ENCODE assay signal across 26 mouse cellular contexts in the genomic region with DNA sequence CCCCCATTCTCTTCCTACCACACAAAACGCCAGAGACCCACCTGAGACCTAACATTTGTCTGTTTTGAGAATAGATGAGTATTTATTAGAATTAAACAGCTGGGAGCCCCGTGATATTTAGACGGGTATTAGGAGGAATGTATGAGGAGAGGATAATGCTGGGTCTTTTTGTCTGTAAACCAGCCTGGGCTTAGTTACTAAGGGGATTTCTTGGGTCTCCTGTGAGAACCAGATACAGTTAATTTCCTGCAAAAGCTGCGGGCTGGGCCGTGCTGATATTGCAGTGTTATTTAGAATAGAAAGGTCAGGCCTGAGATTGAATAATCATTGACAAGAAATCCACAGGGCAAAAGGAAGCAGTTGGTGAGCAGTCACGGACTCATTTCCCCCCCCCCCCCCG.
A peak's percentile ranks its signal among the peaks of the same experiment; 100 is the strongest.
DNase-seq lines count a peak whose midpoint lies in the region; ATAC-seq and TF ChIP-seq lines count a peak whose summit lies in the region.
"Had no signal": no experiment of that assay in that cellular context is flagged by ENCODE, and none has a peak within 500 bp of the region (broad histone marks: within the 10 kb centered on the region; RNA-seq: fewer than 3 reads in every experiment).

No protein-coding gene starts in this region.

- H3K9ac ChIP-seq in hindbrain, embryonic 13.5 days, result no peak overlapping the region
- H3K9ac ChIP-seq in hindbrain, embryonic 11.5 days (ENCODE audit: low read depth, low read length), result no peak overlapping the region
- H3K9ac ChIP-seq in midbrain, embryonic 14.5 days (replicated peaks; ENCODE audit: low read length), result no peak overlapping the region
- H3K9ac ChIP-seq in midbrain, postnatal 0 days (replicated peaks; ENCODE audit: low read length, poor library complexity, severe bottlenecking), result 0 out of 2 replicates have a peak overlapping the region, but pooled peaks have one; percentile 19
- H3K9ac ChIP-seq: embryonic facial prominence, embryonic 12.5 days; embryonic facial prominence, embryonic 15.5 days; forebrain, embryonic 12.5 days; forebrain, embryonic 15.5 days; heart, embryonic 13.5 days; hindbrain, embryonic 15.5 days had no signal

- H3K4me3 ChIP-seq in hindbrain, embryonic 13.5 days, result no peak overlapping the region
- no peak overlapping the region for H3K4me3 ChIP-seq in hindbrain, embryonic 11.5 days (ENCODE audit: low read depth, low read length)
- no peak overlapping the region for H3K4me3 ChIP-seq in midbrain, embryonic 14.5 days (replicated peaks; ENCODE audit: low read depth, low read length)
- no peak overlapping the region for H3K4me3 ChIP-seq in midbrain, postnatal 0 days (ENCODE audit: low read depth, low read length)
- H3K4me3 ChIP-seq: embryonic facial prominence, embryonic 12.5 days; embryonic facial prominence, embryonic 15.5 days; forebrain, embryonic 12.5 days; forebrain, embryonic 15.5 days; heart, adult 2 months; heart, embryonic 10.5 days; heart, embryonic 13.5 days; hindbrain, embryonic 15.5 days had no signal

- H3K36me3 ChIP-seq in hindbrain, embryonic 13.5 days, result no peaks in the 10 kb centered on the region
- no peaks in the 10 kb centered on the region for H3K36me3 ChIP-seq in hindbrain, embryonic 11.5 days (ENCODE audit: control insufficient read depth, insufficient read depth, low read length)
- no peaks in the 10 kb centered on the region for H3K36me3 ChIP-seq in midbrain, embryonic 14.5 days (ENCODE audit: control insufficient read depth, insufficient read depth, low read length)
- no peaks in the 10 kb centered on the region for H3K36me3 ChIP-seq in midbrain, postnatal 0 days (ENCODE audit: insufficient read depth, low read length)
- H3K36me3 ChIP-seq: embryonic facial prominence, embryonic 12.5 days; embryonic facial prominence, embryonic 15.5 days; forebrain, embryonic 12.5 days; forebrain, embryonic 15.5 days; heart, embryonic 10.5 days; heart, embryonic 13.5 days; hindbrain, embryonic 15.5 days had no signal

- no peak for ATAC-seq in hindbrain, embryonic 13.5 days (ENCODE audit: low FRiP score)
- ATAC-seq in hindbrain, embryonic 11.5 days (ENCODE audit: low FRiP score), result no peak
- ATAC-seq in midbrain, embryonic 14.5 days (ENCODE audit: low FRiP score, low TSS enrichment), result no peak
- peak; percentile 34; the same call in 1 of the 2 replicates for ATAC-seq in midbrain, postnatal 0 days (ENCODE audit: low FRiP score)
- ATAC-seq: forebrain, embryonic 15.5 days; Patski had no signal

- peaks cover 14% of the 10 kb centered on the region for H3K4me1 ChIP-seq in hindbrain, embryonic 13.5 days (replicated peaks)
- 0 out of 2 replicates have a peak, but pooled peaks cover 2% of the 10 kb centered on the region for H3K4me1 ChIP-seq in hindbrain, embryonic 11.5 days (replicated peaks; ENCODE audit: control insufficient read depth, insufficient read depth, low read length)
- H3K4me1 ChIP-seq in midbrain, embryonic 14.5 days (ENCODE audit: control insufficient read depth, insufficient read depth, low read length), result 0 out of 2 replicates have a peak, but pooled peaks cover 2% of the 10 kb centered on the region
- 0 out of 2 replicates have a peak, but pooled peaks cover 2% of the 10 kb centered on the region for H3K4me1 ChIP-seq in midbrain, postnatal 0 days (ENCODE audit: insufficient read depth, low read length)
- H3K4me1 ChIP-seq: embryonic facial prominence, embryonic 12.5 days; embryonic facial prominence, embryonic 15.5 days; forebrain, embryonic 15.5 days; heart, embryonic 10.5 days; hindbrain, embryonic 15.5 days had no signal

- 53% methylated on average over 7 of the region's 7 CpGs for WGBS in hindbrain, embryonic 13.5 days
- WGBS in hindbrain, embryonic 11.5 days, result 80% methylated on average over 7 of the region's 7 CpGs
- 38% methylated on average over 7 of the region's 7 CpGs for WGBS in midbrain, embryonic 14.5 days
- 33% methylated on average over 5 of the region's 7 CpGs for WGBS in midbrain, postnatal 0 days

- peak overlapping the region; percentile 35; the same call in 1 of the 2 replicates for H3K27ac ChIP-seq in hindbrain, embryonic 13.5 days
- H3K27ac ChIP-seq in hindbrain, embryonic 11.5 days (ENCODE audit: low read depth, low read length), result no peak overlapping the region
- H3K27ac ChIP-seq in midbrain, embryonic 14.5 days (replicated peaks; ENCODE audit: low read depth, low read length), result 0 out of 2 replicates have a peak overlapping the region, but pooled peaks have one; percentile 50
- no peak overlapping the region for H3K27ac ChIP-seq in midbrain, postnatal 0 days (ENCODE audit: low read depth, low read length)
- H3K27ac ChIP-seq: embryonic facial prominence, embryonic 12.5 days; embryonic facial prominence, embryonic 15.5 days; forebrain, embryonic 12.5 days; forebrain, embryonic 15.5 days; heart, adult 2 months; heart, embryonic 10.5 days; heart, embryonic 13.5 days; hindbrain, embryonic 15.5 days had no signal

- no peaks in the 10 kb centered on the region for H3K27me3 ChIP-seq in hindbrain, embryonic 13.5 days
- no peaks in the 10 kb centered on the region for H3K27me3 ChIP-seq in hindbrain, embryonic 11.5 days (ENCODE audit: control insufficient read depth, insufficient read depth, low read length)
- H3K27me3 ChIP-seq in midbrain, embryonic 14.5 days (ENCODE audit: control insufficient read depth, insufficient read depth, low read length), result no peaks in the 10 kb centered on the region
- no peaks in the 10 kb centered on the region for H3K27me3 ChIP-seq in midbrain, postnatal 0 days (ENCODE audit: insufficient read depth, low read length)
- H3K27me3 ChIP-seq: embryonic facial prominence, embryonic 12.5 days; embryonic facial prominence, embryonic 15.5 days; forebrain, embryonic 12.5 days; forebrain, embryonic 15.5 days; heart, embryonic 13.5 days; hindbrain, embryonic 15.5 days; Patski had no signal

- no peak for TF ChIP-seq CTCF in brain, embryonic 14.5 days (IDR thresholded peaks at IDR 0.05; ENCODE audit: borderline replicate concordance, extremely low read depth, insufficient read depth, insufficient read length)
- TF ChIP-seq CTCF in midbrain, postnatal 0 days (IDR thresholded peaks at IDR 0.05), result no peak

- no peak for TF ChIP-seq POLR2A in brain, embryonic 14.5 days (IDR thresholded peaks at IDR 0.05; ENCODE audit: borderline replicate concordance, extremely low read depth, insufficient read depth, insufficient read length, poor library complexity, severe bottlenecking)

- no peak overlapping the region for H3K4me2 ChIP-seq in hindbrain, embryonic 13.5 days
- H3K4me2 ChIP-seq in hindbrain, embryonic 11.5 days (replicated peaks; ENCODE audit: low read depth, low read length), result no peak overlapping the region
- H3K4me2 ChIP-seq in midbrain, embryonic 14.5 days (ENCODE audit: low read length), result no peak overlapping the region
- H3K4me2 ChIP-seq in midbrain, postnatal 0 days (ENCODE audit: low read depth, low read length, poor library complexity, severe bottlenecking), result no peak overlapping the region
- H3K4me2 ChIP-seq: embryonic facial prominence, embryonic 12.5 days; embryonic facial prominence, embryonic 15.5 days; forebrain, embryonic 12.5 days; forebrain, embryonic 15.5 days; heart, embryonic 13.5 days; hindbrain, embryonic 15.5 days had no signal

- no peaks in the 10 kb centered on the region for H3K9me3 ChIP-seq in hindbrain, embryonic 13.5 days
- no peaks in the 10 kb centered on the region for H3K9me3 ChIP-seq in hindbrain, embryonic 11.5 days (ENCODE audit: control insufficient read depth, low read length)
- H3K9me3 ChIP-seq in midbrain, embryonic 14.5 days (ENCODE audit: control insufficient read depth, low read length), result no peaks in the 10 kb centered on the region
- no peaks in the 10 kb centered on the region for H3K9me3 ChIP-seq in midbrain, postnatal 0 days (ENCODE audit: low read length)
- H3K9me3 ChIP-seq: embryonic facial prominence, embryonic 12.5 days; embryonic facial prominence, embryonic 15.5 days; forebrain, embryonic 12.5 days; forebrain, embryonic 15.5 days; heart, embryonic 10.5 days; heart, embryonic 13.5 days; hindbrain, embryonic 15.5 days had no signal

- no peak for DNase-seq in hindbrain, embryonic 11.5 days (ENCODE audit: low spot score)
- DNase-seq in brain, embryonic 14.5 days (ENCODE audit: low read depth), result peak; percentile 55
- peak; percentile 59 for DNase-seq in midbrain, embryonic 14.5 days
- no peak for DNase-seq in midbrain, postnatal 0 days (ENCODE audit: low spot score)
- DNase-seq in MN1 (ENCODE audit: low spot score), result no peak
- no peak for DNase-seq in retina, postnatal 1 day
- DNase-seq: adrenal gland, postnatal 10 days; adrenal gland, postnatal 36 days; cerebellum, adult 11 months; cerebellum, adult 2 months; cerebellum, adult 9-11 months; cerebellum, postnatal 25 days; gastrocnemius, postnatal 10 days; gastrocnemius, postnatal 36 days; heart, adult 2 months; heart, postnatal 14 days; heart, postnatal 4 days had no signal

Comparison
In these comparisons a context has a peak if more than half of its experiments do, and no peak if none do; other contexts are left out.
1. H3K27ac ChIP-seq: peak in hindbrain, embryonic 13.5 days (single experiment) and midbrain, embryonic 14.5 days (single experiment); none in hindbrain, embryonic 11.5 days (single experiment) and midbrain, postnatal 0 days (single experiment).
2. DNase-seq: peak in brain, embryonic 14.5 days (single experiment) and midbrain, embryonic 14.5 days (single experiment); none in hindbrain, embryonic 11.5 days (single experiment), midbrain, postnatal 0 days (single experiment), MN1 (single experiment) and retina, postnatal 1 day (single experiment).